Mouse (Mus musculus) hindbrain, embryonic 11.5 days (tissue): ENCODE results near the gene Mageb3. TPM values are rescaled to one million over a fixed set of nuclear protein-coding genes. Genes with fewer than 3 reads are reported as not detected.

Source experiments
- ATAC-seq: fragments of 200-750 bp; cut with Nextera tagmentation; 2 replicates; pipeline ENCODE4 v1.8.0; 2017; ENCODE audit warnings: mild to moderate bottlenecking, moderate TSS enrichment, moderate library complexity; ENCODE audit not compliant: low FRiP score
- DNase-seq: peaks from one replicate; pipeline ENCODE4 v3.0.0-alpha.2; 2015; ENCODE audit warnings: low spot score
- H3K27ac ChIP-seq: fragments of 300-500 bp; sonication (generic); 2 replicates; pipeline ENCODE4 v1.5.1; 2014; ENCODE audit warnings: mild to moderate bottlenecking, low read depth, low read length
- H3K27me3 ChIP-seq: fragments of 300-500 bp; sonication (generic); 2 replicates; pipeline ENCODE4 v1.6.1; 2014; ENCODE audit warnings: mild to moderate bottlenecking, low read length, moderate library complexity, mixed read lengths; ENCODE audit not compliant: control insufficient read depth, insufficient read depth
- H3K36me3 ChIP-seq: fragments of 300-500 bp; sonication (generic); 2 replicates; pipeline ENCODE4 v1.6.1; 2014; ENCODE audit warnings: mild to moderate bottlenecking, low read length, moderate library complexity, mixed read lengths; ENCODE audit not compliant: control insufficient read depth, insufficient read depth
- H3K4me1 ChIP-seq: fragments of 300-500 bp; sonication (generic); replicated peaks from 2 replicates; pipeline ENCODE4 v1.6.1; 2014; ENCODE audit warnings: low read length, mixed read lengths; ENCODE audit not compliant: control insufficient read depth, insufficient read depth
- H3K4me2 ChIP-seq: fragments of 300-500 bp; sonication (generic); replicated peaks from 2 replicates; pipeline ENCODE4 v1.6.1; 2014; ENCODE audit warnings: mild to moderate bottlenecking, low read depth, low read length
- H3K4me3 ChIP-seq: fragments of 300-500 bp; sonication (generic); 2 replicates; pipeline ENCODE4 v1.5.1; 2014; ENCODE audit warnings: low read depth, low read length
- H3K9ac ChIP-seq: fragments of 300-500 bp; sonication (generic); 2 replicates; pipeline ENCODE4 v1.6.1; 2014; ENCODE audit warnings: low read depth, low read length
- H3K9me3 ChIP-seq: fragments of 300-500 bp; sonication (generic); 2 replicates; pipeline ENCODE4 v1.6.1; 2016; ENCODE audit warnings: low read length; ENCODE audit not compliant: control insufficient read depth
- WGBS: fragments of 180-500 bp; shearing (Covaris S2); extraction: QIAGEN DNeasy Blood & Tissue Kit; methylation state at CpG from one replicate; pipeline ENCODE4 v1.1.7; 2014; 5-methylcytosine and 5-hydroxymethylcytosine counted together
- polyA plus RNA-seq: library from polyadenylated mRNA; unstranded; fragments of >200 nt; fragmentation: Nextera tagmentation; extraction: Ambion mirVana; gene quantifications from 2 replicates; pipeline ENCODE4 v1.2.1, GENCODE M21; 2014

The Mageb3 gene
- polyA plus RNA-seq, 1 experiment from 2014 or later: 0.48 TPM

DNA sequence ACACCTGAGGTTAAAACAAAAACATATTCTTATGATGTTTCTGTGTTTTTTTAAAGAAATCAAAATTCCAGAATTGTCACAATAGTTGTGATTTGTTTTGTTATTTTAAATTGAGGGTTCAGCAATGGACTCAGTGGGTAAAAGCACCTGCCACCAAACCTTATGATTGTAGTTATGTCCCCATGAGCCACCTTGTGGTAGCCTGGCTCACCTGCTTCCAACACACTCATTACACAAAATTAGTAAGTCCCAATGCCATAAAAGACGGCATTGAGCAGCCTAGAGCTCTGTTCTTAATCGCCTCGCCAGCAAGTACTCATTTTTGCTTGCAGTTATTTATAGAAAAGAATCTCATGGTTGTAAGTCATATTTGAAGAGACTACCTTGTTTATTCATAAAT is 45.9 kb downstream of the Mageb3 start:
- Histone ChIP-seq H3K4me2 (no peak overlapping the region), H3K9ac (no peak overlapping the region), H3K36me3 (no peaks in the 10 kb centered on the region), H3K27ac (no peak overlapping the region), H3K9me3 (no peaks in the 10 kb centered on the region), H3K27me3 (no peaks in the 10 kb centered on the region), H3K4me1 (no peaks in the 10 kb centered on the region), H3K4me3 (no peak overlapping the region)
- ATAC-seq (no peak), DNase-seq (no peak)
- WGBS: 93% methylated on average over 3 of the region's 3 CpGs

Other genes with a start within 250 kb of the Mageb3 start
- 17.9 and 18.5 TPM in 2 replicates for gene Frmd5, start 149.0 kb downstream of the Mageb3 start, polyA plus RNA-seq
- 26.7 and 30.2 TPM in 2 replicates for gene Casc4, start 89.1 kb downstream of the Mageb3 start, polyA plus RNA-seq
- gene Ctdspl2, start 91 bp downstream of the Mageb3 start, polyA plus RNA-seq: 50.1 and 55.1 TPM in 2 replicates
- 12.8 and 13.7 TPM in 2 replicates for gene Eif3j1, start 72.5 kb upstream of the Mageb3 start, polyA plus RNA-seq
- 11.4 and 11.8 TPM in 2 replicates for gene Spg11, start 162.3 kb upstream of the Mageb3 start, polyA plus RNA-seq
- 134 and 151 TPM in 2 replicates for gene B2m, start 191.6 kb upstream of the Mageb3 start, polyA plus RNA-seq
- gene Trim69, start 204.6 kb upstream of the Mageb3 start, polyA plus RNA-seq: not detected in 2 replicates
- gene Patl2, start 230.1 kb upstream of the Mageb3 start, polyA plus RNA-seq: 0.09 TPM in 1 of 2 replicates, not detected in the other
- not detected in 2 replicates for gene Terb2, start 230.2 kb upstream of the Mageb3 start, polyA plus RNA-seq